Mouse (Mus musculus): ENCODE results near the gene Mcrip1. TPM values are rescaled to one million over a fixed set of nuclear protein-coding genes. Genes with fewer than 3 reads are reported as not detected.
A peak's percentile ranks its signal among the peaks of the same experiment; 100 is the strongest.
"Not testable (repeated sequence)": the region's sequence is repeated elsewhere in the genome, so short reads cannot be mapped to it uniquely, and the experiment has no call there.

Mcrip1 gene
- total RNA-seq (2022) = 10 to 100 TPM; 37.5 to 41.0 (median 38.5) TPM

DNA sequence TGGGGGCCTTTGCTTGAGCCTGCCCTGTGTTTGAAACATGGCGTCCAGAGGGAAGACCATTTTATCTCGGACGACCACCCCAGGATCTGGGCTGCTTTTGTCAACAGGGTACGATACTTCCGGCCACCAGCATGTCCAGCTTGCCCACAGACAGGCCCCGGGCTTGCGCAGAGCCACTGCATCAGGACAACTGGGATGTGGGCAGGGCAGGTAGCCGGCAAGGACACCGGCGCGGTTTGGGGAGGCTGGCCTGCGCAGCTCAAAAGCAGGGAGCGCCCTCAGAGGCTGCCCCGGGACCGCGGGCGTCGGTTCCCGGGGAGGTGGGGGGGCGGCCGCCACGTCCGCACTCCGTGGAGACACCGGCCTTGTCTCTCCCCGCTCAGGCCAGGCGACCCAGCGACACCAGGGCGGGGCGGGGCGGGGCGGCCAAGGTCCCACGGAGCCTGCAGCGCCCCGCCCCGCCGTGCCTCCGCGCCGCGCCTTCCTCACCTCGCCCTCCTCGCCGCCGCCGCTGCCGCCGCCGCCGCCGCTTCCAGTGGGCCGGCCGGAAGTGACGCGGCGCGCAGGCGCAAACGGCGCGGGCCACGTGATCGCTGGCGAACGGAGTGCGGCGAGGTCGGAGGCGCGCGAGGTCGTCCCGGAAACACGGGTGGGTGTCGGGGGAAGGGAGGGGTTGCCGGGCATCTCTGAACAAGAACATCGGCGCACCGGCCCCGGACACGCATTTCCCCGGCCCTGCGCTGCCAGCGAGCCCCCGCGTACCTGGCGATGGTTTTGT lies at the start of gene Mcrip1:
TSS of gene Mcrip1 (minus strand) at position 560 of the 778 bp plus-strand sequence.
- peak; percentile 92 for DNase-seq (ENCODE audit: low spot score)

DNA sequence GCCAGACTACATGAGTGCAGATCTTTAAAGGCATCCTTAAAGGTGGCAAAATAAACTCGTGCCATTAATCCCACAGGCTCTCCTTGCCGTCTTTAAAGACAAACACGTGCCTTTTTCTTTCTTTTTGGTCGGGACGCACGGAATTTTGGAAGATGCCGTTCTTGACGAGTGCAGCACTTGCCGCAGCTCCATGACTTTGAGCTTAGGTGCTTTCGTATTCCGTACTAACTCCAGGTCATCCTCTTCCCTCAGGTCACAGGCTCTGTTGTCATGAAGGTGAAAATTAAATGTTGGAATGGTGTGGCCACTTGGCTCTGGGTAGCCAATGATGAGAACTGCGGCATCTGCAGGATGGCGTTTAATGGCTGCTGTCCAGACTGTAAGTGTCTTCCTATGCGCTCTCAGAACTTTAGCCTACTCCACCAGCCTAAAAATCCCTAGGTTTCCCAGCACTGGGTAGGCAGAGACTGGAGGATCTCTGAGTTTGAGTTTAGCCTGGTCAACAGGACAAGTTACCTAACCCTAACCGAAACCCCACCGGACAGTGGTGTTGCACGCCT lies 49.5 kb upstream of the Mcrip1 start:
- no peak for DNase-seq (ENCODE audit: low spot score)

DNA sequence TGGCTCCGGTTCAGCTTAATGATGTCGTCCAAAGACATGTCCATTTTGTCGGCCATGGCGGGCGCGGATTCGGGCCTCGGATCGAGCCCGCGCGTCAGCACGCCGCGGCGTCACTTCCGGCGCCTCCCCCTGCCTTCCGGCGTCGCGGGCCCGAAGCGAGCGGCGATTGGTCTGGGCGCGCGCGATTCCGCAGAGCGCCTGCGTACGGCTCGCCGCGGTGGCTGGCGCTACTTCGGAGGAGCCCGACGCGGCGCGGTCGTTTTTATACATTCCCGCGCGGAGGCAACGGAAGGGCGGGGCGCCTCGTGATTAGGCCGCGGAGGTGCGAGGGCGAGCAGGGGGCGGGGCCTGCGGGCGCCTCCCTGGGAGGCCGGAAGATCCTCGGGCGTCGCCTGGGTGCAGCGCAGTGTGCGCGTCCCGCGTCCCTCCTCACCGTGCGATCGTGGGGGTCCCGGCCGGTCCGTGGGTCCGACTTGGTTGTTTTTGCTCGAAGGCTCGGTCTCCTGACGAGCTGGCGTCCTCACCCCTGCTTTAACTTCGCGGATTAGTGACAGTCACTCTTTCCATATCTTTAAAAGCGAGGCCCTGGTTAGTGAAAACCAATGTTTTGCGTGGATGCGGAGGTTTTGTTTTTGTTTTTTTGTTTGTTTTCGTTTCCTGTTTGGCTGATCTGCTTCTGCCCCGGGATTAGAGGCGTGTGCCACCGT lies 48.9 kb upstream of the Mcrip1 start, which contains the start of the genes Alyref and Anapc11:
TSS of gene Alyref (minus strand) at position 83 of the 707 bp plus-strand sequence.
TSS of gene Anapc11 (plus strand) at position 139 of the 707 bp plus-strand sequence.
- DNase-seq (ENCODE audit: low spot score) = peak; percentile 88

DNA sequence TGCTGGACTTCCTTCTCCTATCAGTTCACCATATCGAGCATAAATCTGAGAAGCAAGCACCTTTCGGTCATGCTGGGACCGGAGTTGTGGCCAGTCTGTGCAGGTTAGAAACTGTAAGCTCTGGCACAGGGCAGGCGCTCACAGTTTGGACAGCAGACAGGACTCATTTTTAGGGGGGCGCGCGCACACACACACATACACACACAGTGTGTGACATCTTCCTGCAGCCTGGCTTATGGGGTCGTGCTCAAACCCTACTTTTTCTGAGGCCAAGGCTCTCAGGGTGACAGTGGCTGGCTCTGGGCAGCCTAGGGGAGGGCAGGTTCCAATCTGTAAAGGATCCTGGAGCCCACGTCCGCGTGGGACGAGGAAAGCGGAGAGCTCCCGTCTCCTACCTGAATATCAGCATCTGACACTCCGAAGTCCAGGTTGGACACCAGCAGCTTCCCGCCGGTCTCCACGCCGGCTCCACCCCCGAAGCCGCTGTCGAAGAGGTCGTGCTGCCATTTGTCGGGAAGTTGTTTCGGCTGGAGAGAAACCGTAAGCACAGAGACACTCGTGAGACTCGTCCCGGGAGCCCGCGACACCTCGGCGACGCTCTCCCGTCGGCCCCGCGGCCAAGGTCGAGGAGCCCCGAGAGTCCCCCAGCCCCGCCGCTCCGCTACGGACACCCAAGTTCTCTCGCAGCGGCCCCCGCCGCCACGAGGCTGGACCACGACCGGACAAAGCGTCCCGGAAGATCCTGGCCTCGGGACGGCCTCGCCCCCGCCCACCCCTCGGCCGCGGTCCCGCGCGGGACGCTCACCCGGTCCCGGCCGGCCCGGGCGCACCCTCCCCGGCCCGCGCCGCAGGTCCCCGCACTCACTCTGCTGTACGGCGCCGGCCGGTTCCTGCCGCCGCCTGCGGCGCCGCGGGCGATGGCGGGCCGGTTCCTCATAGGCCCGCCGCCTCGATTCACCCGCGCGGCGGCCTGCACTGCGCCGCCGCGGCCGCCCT lies 48.0 kb upstream of the Mcrip1 start:
- no peak for DNase-seq (ENCODE audit: low spot score)

DNA sequence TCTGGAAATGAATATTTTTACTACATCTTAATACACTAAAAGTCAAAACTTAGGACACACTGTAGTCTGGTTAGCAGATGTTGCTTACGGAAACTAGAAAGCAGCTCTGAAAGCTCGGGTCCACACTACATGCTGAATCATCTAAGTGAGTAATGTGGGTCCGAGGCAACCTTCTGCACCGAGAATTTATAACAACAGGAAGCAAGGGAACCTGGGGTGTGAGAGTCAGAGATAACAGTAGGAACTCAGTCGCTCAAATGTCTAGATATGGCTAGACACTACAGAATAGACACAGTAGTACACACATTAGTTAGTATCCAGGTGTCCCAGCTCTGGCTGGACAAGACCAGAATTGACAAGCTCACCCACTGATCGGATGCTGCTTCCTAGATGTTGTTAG lies 39.0 kb upstream of the Mcrip1 start:
- no peak for DNase-seq (ENCODE audit: low spot score)

DNA sequence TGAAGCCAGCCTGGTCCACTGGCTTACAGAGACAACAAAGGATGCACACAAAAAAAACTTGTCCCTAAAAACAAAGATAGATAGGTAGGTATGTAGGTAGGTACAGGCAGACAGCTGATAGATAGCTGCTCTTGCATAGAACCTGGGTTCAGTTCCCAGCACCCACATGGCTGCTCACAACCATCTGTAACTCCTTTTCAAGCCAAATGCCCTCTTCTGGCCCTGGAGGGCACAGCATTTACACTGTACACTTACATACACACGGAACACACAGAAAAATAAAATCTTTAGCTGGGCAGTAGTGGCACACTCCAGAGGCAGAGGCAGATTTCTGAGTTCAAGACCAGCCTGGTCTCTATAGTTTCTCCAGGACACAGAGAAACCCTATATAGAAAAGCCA lies 34.4 kb upstream of the Mcrip1 start:
- no peak for DNase-seq (ENCODE audit: low spot score)

DNA sequence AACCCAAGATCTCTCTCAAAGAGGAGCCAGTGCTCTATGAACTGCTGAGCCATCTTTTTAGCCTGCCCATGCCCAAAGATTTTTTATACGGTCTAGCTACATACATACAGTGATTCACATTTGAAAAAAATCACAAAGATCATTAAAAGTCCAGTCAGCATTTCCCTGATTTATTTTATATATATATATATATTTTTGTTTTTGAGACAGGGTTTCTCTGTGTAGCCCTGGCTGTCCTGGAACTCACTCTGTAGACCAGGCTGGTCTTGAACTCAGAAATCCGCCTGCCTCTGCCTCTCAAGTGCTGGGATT lies 33.4 kb upstream of the Mcrip1 start:
- not testable (repeated sequence) for DNase-seq (ENCODE audit: low spot score)

DNA sequence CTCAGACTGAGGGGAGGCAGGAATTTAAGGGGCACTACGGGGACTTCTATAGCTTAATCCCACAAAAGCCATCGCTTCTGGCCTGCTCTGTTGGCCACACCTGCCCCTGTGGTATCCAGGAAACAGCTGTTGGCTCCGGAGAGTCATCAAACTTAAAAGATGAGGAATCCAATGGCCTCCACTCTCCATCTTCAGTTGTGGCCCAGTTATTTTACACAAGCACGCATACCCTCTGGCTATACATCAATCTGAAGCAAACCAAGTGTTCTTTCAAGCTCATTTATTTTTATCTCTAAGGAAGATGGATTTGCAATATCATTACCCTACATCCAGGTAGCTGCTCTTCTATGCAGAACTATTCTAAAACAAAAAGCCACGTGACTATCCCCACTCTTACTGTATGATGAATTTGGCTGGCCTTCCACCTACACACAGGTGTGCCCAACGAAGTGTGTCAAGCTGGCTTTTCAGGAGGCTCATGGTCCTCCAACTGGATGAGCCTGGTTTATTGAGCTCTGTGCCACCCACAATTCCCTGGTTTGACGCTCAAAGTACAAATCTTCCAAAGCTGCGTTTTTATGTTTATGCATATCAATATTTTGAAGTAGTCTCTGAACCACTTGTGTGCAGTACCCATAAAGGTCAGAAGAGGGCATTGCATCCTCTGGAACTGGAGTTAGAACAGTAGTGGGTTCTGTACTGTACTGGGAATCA lies 32.9 kb upstream of the Mcrip1 start:
- no peak for DNase-seq (ENCODE audit: low spot score)

DNA sequence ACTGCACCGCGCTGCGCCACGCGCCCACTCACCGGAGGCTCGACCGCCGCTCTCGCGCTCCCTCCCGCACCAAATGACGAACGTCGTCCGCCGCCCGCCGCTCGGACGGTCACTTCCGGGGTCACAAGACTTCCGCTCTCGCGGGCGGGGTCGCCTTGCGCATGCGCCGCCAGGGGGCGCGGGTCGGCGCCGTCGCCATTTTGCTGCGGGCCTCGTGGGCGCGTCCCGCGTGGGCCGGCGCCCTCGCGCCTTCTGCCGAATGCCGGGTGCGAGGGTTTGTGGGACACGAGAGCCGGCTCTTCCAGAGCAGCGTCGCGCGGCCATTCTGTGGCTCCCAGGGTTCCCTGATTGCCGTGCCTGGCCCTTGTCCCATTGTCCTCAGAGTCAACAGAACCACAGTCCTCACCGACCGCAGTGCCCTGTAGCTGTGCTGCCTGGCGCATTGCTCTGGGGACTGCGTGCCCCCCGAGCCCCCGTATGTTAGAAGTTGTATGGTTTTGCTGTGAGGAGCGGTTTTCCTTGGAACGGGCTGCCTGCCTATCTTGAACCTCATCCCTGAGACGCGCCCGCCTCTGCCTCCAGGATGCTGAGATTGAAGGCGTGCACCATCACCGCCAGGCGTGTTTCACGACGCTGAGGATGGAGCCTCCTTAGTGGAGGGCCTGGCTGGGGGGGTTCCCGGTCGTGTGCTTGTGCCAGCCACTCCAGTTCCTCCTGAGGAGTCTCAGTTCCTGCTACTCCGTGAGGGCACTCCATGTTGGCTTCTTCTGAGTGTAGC lies 32.2 kb upstream of the Mcrip1 start, which contains the start of gene Arhgdia:
TSS of gene Arhgdia (minus strand) at position 135 of the 778 bp plus-strand sequence.
- peak; percentile 89 for DNase-seq (ENCODE audit: low spot score)

DNA sequence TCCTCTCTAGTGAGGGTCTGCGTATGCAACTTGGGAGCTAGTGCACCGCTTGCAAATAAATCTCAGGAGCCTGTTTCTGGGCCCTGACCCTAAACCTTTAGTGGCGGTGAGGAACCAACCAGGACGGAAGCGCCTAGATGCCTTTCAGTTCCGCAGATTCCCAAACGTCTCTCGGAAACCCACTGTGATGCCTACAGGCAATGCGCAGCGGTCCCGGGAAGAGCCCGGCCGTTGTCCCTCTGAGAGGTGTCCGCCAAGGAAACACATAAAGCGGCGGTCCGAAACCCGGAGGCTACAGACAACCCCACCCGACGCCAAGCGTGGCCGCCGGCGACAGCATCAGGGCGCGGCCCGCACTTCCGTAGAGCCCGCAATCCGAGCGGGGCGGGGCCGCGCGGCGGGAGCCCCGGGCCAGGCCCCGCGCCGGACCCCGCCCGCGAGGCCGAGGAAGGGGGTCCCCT lies 31.4 kb upstream of the Mcrip1 start:
- no peak for DNase-seq (ENCODE audit: low spot score)

DNA sequence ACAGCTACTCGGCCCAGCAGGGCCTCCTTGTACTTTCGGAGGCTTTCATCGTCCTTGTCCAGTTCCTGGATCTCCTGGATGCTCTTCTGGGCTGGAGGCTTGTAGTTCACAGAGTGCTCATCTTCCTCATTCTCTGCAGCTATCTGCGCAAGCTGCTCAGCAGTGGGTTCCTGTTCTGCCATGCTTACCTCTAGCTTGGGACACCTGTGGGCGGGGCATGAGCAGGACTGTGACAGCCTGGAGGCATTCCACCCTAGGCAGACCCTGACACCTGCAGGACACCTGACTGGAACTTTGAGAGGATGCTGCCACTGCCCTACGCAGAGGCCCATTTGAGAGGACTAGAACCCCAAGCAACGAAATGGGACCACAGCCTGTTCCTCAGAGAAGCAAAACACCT lies 30.7 kb upstream of the Mcrip1 start:
- DNase-seq (ENCODE audit: low spot score) = no peak

DNA sequence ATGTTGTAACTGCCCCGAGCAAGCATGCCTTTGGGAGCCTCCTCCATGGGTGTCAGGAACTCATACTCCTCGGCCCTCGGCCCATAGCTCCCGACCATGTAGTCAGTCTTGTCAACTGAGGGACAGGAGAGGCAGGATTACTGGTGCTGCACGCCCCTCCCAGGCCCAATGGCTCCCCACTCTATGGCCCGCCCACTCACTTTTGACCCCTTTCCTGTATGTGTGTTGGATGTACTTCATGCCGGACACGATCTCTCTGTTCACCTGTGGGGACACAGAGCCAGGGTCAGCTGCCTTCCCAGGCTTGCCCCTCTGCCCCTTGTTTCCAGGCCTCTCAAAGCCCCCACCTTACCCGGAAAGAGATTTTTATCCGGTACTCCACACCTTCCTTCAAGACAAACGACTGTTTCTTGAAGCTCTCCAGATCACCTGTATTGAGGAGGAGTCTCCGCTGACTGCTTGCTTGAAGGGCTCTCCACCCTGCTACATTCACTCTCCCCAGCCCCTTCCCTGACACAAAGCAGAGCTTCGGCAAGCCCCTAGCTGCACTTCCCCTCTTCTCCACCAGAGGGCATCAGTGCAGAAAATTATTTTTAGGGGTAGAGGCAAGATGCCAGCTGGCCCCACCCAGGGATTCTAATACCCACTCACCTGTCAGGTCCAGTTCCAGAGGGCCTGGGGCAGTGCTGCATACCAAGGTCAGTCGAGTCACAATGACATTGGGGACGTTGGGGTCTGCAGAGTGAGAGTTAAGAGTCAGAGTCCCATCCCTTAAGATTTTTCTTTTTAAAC lies 30.0 kb upstream of the Mcrip1 start:
- peak; percentile 77 for DNase-seq (ENCODE audit: low spot score)

DNA sequence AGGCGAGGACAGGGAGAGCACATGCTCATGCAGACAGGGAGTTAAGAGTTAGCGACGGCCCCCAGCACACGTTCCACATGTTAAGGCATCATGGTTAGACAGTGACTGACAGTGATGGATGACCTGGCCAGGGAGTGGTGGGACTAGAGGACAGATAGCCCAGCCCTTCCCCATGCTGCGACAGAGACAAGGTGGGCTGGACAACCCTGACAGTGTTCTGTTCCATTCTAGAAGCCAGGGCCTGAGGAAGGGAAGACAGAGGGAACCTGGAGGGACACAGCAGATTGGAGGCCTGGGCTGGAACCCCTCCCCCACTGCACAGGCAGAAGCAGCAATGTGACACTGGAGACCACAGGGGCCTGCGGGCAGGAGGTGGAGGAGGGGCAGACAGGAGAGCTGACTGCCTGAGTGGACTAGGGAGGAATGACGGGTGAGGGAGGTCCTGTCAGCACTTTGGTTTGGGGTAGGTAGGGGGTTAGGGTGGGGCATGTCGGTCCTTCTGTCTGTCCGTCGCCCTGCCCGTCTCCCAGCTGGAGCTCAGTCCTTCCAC lies 29.2 kb upstream of the Mcrip1 start:
- no peak for DNase-seq (ENCODE audit: low spot score)

DNA sequence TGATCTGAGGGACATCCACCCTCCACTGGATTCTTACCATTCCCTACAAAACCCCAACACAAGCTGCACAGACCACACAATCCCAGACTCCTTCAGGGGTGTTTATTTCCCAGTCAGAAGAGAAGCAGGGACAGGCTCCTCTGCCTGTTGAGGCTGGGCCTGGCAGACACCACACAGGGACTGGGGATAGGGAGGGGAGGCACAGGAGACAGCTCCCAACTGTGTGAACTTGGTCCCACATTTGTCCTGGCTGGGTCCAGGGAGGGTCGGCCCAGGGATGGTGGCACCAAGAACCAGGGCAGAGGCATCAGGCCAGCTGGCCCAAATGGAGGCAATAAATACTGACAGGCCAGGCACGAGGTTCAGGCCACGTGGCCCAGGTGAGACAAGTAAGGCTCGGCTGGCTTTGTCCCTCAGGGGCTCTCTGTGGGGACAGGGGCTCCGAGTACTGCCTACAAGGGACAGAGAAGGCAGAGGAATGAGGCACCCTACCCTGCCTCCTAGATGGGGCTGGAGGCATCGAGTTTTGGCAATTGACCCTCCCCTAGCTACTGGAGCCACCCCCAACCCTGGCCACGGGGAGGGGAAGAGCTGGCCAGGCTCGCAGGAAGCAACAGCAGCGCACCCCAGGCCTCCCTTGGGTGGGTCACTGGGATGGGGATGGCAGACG lies 28.6 kb upstream of the Mcrip1 start:
- DNase-seq (ENCODE audit: low spot score) = no peak

DNA sequence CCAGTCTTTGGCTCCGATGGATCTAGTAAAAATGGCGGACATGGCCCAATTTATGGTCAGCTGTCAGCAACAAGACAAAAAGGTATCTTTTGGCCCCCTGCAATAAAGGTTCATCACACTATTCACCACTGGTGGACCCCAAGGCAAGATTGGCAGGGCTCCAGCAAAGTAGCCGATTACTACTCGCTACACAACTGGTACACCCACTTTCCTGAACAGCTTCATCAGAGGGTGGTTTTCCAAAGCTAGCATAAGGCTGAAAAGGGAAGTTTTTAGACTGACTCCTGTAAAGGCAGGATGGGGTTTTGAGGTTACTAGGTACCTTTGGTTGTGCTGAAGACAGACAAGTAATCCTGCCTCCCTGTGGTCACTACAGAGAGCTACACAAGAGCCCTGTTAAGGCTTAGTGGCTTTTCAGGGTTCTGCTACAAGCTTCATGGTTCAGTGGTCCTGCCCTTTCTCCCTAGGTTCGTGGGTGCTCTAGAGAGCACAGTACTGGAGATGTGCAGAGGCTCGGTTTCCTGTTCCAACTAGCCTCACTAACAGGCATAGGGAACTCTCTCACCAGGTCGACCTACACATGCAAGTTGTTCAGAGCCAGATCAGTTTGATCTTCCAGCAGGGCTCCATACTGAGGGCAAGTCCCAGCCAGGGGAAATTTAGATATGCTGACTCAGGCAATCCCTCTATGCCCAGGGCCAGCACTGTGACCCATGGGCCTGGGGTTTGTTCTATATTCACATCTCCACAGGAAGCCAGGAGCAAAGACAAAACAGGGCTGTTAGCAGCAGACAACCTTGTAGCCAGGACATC lies 27.9 kb upstream of the Mcrip1 start:
- DNase-seq (ENCODE audit: low spot score) = no peak

DNA sequence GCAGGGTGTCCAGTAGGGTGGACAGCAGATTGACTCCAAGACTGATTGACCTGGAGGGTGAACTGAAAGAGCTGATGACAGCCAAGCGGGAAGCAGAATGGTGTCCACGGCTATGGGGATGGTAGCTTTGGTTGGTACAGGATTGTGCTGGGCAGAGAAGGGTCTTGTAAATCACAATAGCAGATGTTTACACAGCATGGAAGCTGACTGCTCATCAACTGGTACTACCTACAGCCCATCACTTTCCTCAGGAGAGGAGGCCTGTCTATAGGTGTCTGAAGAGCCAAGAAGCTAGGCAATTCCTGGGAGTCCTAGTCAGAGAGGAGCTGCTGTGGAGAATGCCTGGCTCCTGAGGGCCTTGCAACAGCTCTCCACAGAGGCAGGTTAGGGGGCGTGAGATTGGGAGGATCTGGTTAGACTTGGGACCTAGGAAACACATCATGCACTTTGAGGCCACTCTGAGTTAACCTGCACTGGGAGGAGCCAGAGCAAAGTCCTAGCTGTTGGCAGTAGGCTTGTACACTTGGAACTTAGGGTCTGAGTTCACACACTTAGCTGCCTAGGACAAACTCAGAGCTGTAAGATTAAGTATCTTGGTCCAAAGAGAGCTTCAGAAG lies 26.9 kb upstream of the Mcrip1 start:
- no peak for DNase-seq (ENCODE audit: low spot score)

DNA sequence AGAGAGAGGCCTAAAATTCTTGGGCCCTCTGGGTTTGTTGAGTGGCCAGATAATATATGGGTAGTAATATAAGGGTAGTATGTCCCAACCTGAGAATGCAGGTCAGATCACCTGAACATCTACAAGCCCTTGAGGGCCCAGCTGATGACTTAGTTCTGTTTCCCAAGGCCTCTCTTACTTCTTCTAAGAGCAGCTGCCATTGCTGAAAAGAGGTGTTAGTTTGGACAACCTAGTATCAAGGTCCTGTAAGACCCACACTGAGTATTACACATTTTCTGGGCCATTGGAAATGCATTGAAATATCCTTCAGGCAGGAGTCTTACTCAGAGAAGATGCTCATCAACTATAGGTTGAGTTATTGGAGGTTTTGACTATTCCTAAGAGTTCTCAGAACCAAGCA lies 26.4 kb upstream of the Mcrip1 start:
- no peak for DNase-seq (ENCODE audit: low spot score)
